Mouse (Mus musculus) thymus, postnatal 10 days (tissue): ENCODE data around the gene Adamts18.

Source experiments
- DNase-seq, 2 experiments: peaks; one replicate each; pipeline ENCODE4 v3.0.0; 2021; ENCODE audit warnings: low spot score in 2 of 2

Adamts18 gene

GRCm38 (mm10) chr8:113755866-113756265, 92.7 kb downstream of the Adamts18 start:
- no peak for DNase-seq

GRCm38 (mm10) chr8:113753153-113753552, 95.4 kb downstream of the Adamts18 start:
- DNase-seq = no peak

GRCm38 (mm10) chr8:113752349-113752748, 96.2 kb downstream of the Adamts18 start:
- no peak for DNase-seq

- no peak for DNase-seq
Measured at GRCm38 (mm10) chr8:113735496-113736060, 113.0 kb downstream of the Adamts18 start.

GRCm38 (mm10) chr8:113725331-113725730, 123.2 kb downstream of the Adamts18 start:
- no peak for DNase-seq

- no peak for DNase-seq
Measured at GRCm38 (mm10) chr8:113723873-113724538, 124.5 kb downstream of the Adamts18 start.

GRCm38 (mm10) chr8:113721459-113721858, 127.1 kb downstream of the Adamts18 start:
- no peak for DNase-seq

- no peak for DNase-seq
Measured at GRCm38 (mm10) chr8:113704968-113705367, 143.6 kb downstream of the Adamts18 start.

- no peak for DNase-seq
Measured at GRCm38 (mm10) chr8:113691622-113692343, 156.8 kb downstream of the Adamts18 start.

- no peak for DNase-seq
Measured at GRCm38 (mm10) chr8:113688543-113688915, 160.0 kb downstream of the Adamts18 start.

- DNase-seq = no peak
Measured at GRCm38 (mm10) chr8:113687889-113688542, 160.5 kb downstream of the Adamts18 start.

GRCm38 (mm10) chr8:113679361-113679760, 169.2 kb downstream of the Adamts18 start:
- DNase-seq = no peak

GRCm38 (mm10) chr8:113676811-113677210, 171.7 kb downstream of the Adamts18 start:
- DNase-seq = no peak

- DNase-seq = no peak
Measured at GRCm38 (mm10) chr8:113675281-113675680, 173.3 kb downstream of the Adamts18 start.

- DNase-seq = no peak
Measured at GRCm38 (mm10) chr8:113674611-113675010, 173.9 kb downstream of the Adamts18 start.

GRCm38 (mm10) chr8:113673300-113673699, 175.2 kb downstream of the Adamts18 start:
- DNase-seq = no peak

- DNase-seq = no peak
Measured at GRCm38 (mm10) chr8:113672599-113673255, 175.8 kb downstream of the Adamts18 start.

- DNase-seq = no peak
Measured at GRCm38 (mm10) chr8:113669924-113670323, 178.6 kb downstream of the Adamts18 start.

- no peak for DNase-seq
Measured at GRCm38 (mm10) chr8:113666714-113667432, 181.7 kb downstream of the Adamts18 start.

- no peak for DNase-seq
Measured at GRCm38 (mm10) chr8:113665951-113666350, 182.6 kb downstream of the Adamts18 start.

GRCm38 (mm10) chr8:113665036-113665435, 183.5 kb downstream of the Adamts18 start:
- no peak for DNase-seq
